Mouse (Mus musculus) midbrain, embryonic 16.5 days (tissue): Measurements from ENCODE around the gene Gpha2. TPM values are rescaled to one million over a fixed set of nuclear protein-coding genes. Genes with fewer than 3 reads are reported as not detected.

ENCODE experiments used
- ATAC-seq: fragments of 200-750 bp; cut with Nextera tagmentation; 2 replicates; pipeline ENCODE4 v1.8.0; 2017; ENCODE audit warnings: moderate TSS enrichment
- H3K27ac ChIP-seq: fragments of 300-500 bp; sonication (generic); 2 replicates; pipeline ENCODE4 v1.5.1; 2014; ENCODE audit warnings: mild to moderate bottlenecking, low read length, mixed read lengths
- H3K27me3 ChIP-seq: fragments of 300-500 bp; sonication (generic); 2 replicates; pipeline ENCODE4 v1.6.1; 2014; ENCODE audit warnings: low read depth, low read length, mixed read lengths; ENCODE audit not compliant: control insufficient read depth, insufficient read depth
- H3K36me3 ChIP-seq: fragments of 300-500 bp; sonication (generic); 2 replicates; pipeline ENCODE4 v1.6.1; 2014; ENCODE audit warnings: mild to moderate bottlenecking, low read length, moderate library complexity, mixed read lengths; ENCODE audit not compliant: control insufficient read depth, insufficient read depth
- H3K4me1 ChIP-seq: fragments of 300-500 bp; sonication (generic); 2 replicates; pipeline ENCODE4 v1.6.1; 2014; ENCODE audit warnings: mild to moderate bottlenecking, low read length, mixed read lengths; ENCODE audit not compliant: control insufficient read depth, insufficient read depth
- H3K4me2 ChIP-seq: fragments of 300-500 bp; sonication (generic); 2 replicates; pipeline ENCODE4 v1.6.1; 2014; ENCODE audit warnings: mild to moderate bottlenecking, low read length, mixed read lengths
- H3K4me3 ChIP-seq: fragments of 300-500 bp; sonication (generic); 2 replicates; pipeline ENCODE4 v1.5.1; 2014; ENCODE audit warnings: low read depth, mild to moderate bottlenecking, low read length, moderate library complexity, mixed read lengths
- H3K9ac ChIP-seq: fragments of 300-500 bp; sonication (generic); 2 replicates; pipeline ENCODE4 v1.6.1; 2014; ENCODE audit warnings: low read depth, low read length, mixed read lengths
- H3K9me3 ChIP-seq: fragments of 300-500 bp; sonication (generic); replicated peaks from 2 replicates; pipeline ENCODE4 v1.6.1; 2014; ENCODE audit warnings: mild to moderate bottlenecking, low read length, mixed read lengths; ENCODE audit not compliant: control insufficient read depth, poor library complexity, severe bottlenecking
- WGBS: fragments of 180-500 bp; shearing (Covaris S2); extraction: QIAGEN DNeasy Blood & Tissue Kit; methylation state at CpG from one replicate; pipeline ENCODE4 v1.1.7; 2014; 5-methylcytosine and 5-hydroxymethylcytosine counted together
- polyA plus RNA-seq: library from polyadenylated mRNA; unstranded; fragments of >200 nt; fragmentation: Nextera tagmentation; extraction: Ambion mirVana; gene quantifications from 2 replicates; pipeline ENCODE4 v1.2.1, GENCODE M21; 2015

Gene Gpha2
- polyA plus RNA-seq, 1 experiment from 2014 or later: not detected

GRCm38 (mm10) chr19:6236842-6237241, 10.7 kb downstream of the Gpha2 start:
- 73% methylated on average over 7 of the region's 7 CpGs for WGBS
- H3K9ac ChIP-seq: no peak overlapping the region
- H3K9me3 ChIP-seq: no peaks in the 10 kb centered on the region
- peaks cover 16% of the 10 kb centered on the region for H3K4me1 ChIP-seq
- no peak for ATAC-seq
- no peak overlapping the region for H3K4me3 ChIP-seq
- no peaks in the 10 kb centered on the region for H3K27me3 ChIP-seq
- peaks cover 7% of the 10 kb centered on the region; the same call in 1 of the 2 replicates for H3K36me3 ChIP-seq
- H3K4me2 ChIP-seq: no peak overlapping the region
- no peak overlapping the region for H3K27ac ChIP-seq

- no peak overlapping the region for H3K4me3 ChIP-seq
- H3K4me1 ChIP-seq: peaks cover 29% of the 10 kb centered on the region
- no peak overlapping the region for H3K4me2 ChIP-seq
- no peaks in the 10 kb centered on the region for H3K36me3 ChIP-seq
- no peak overlapping the region for H3K27ac ChIP-seq
- no peaks in the 10 kb centered on the region for H3K27me3 ChIP-seq
- ATAC-seq: no peak
- no peaks in the 10 kb centered on the region for H3K9me3 ChIP-seq
- no peak overlapping the region for H3K9ac ChIP-seq
Measured at GRCm38 (mm10) chr19:6238740-6239139, 12.6 kb downstream of the Gpha2 start.

GRCm38 (mm10) chr19:6240136-6240535, 14.0 kb downstream of the Gpha2 start:
- Histone ChIP-seq H3K27me3 (no peaks in the 10 kb centered on the region), H3K27ac (no peak overlapping the region), H3K36me3 (no peaks in the 10 kb centered on the region), H3K4me1 (peaks cover 17% of the 10 kb centered on the region), H3K9me3 (no peaks in the 10 kb centered on the region), H3K4me2 (no peak overlapping the region), H3K4me3 (no peak overlapping the region), H3K9ac (no peak overlapping the region)
- ATAC-seq: no peak
- WGBS: 73% methylated on average over 1 of the region's 1 CpGs

GRCm38 (mm10) chr19:6240725-6241124, 14.5 kb downstream of the Gpha2 start:
- Histone ChIP-seq H3K4me3 (no peak overlapping the region), H3K9ac (no peak overlapping the region), H3K9me3 (no peaks in the 10 kb centered on the region), H3K4me2 (peak overlapping the region; percentile 21; the same call in 1 of the 2 replicates), H3K36me3 (no peaks in the 10 kb centered on the region; the same call in 1 of the 2 replicates), H3K27me3 (no peaks in the 10 kb centered on the region), H3K27ac (no peak overlapping the region), H3K4me1 (peaks cover 17% of the 10 kb centered on the region)
- WGBS: 34% methylated on average over 5 of the region's 5 CpGs
- no peak for ATAC-seq

GRCm38 (mm10) chr19:6241274-6242107, 15.3 kb downstream of the Gpha2 start, which contains the start of gene Atg2a:
TSS of gene Atg2a (plus strand) at chr19:6241668.
- Histone ChIP-seq H3K4me3 (peak within 1 kb of the TSS; percentile 89), H3K9ac (peak within 1 kb of the TSS; percentile 95), H3K4me1 (peaks cover 14% of the 10 kb centered on the region), H3K36me3 (peaks cover 4% of the 10 kb centered on the region), H3K27ac (peak within 1 kb of the TSS; percentile 76), H3K27me3 (no peaks in the 10 kb centered on the region), H3K4me2 (peak within 1 kb of the TSS; percentile 98), H3K9me3 (no peaks in the 10 kb centered on the region)
- peak; percentile 94 for ATAC-seq
- under 1% methylated on average over 55 of the region's 55 CpGs for WGBS

- ATAC-seq: no peak
- 0% methylated on average over 4 of the region's 4 CpGs for WGBS
- Histone ChIP-seq H3K4me2 (peak overlapping the region; percentile 98), H3K4me1 (peaks cover 14% of the 10 kb centered on the region), H3K4me3 (peak overlapping the region; percentile 89), H3K36me3 (peaks cover 4% of the 10 kb centered on the region), H3K9ac (peak overlapping the region; percentile 95), H3K27ac (no peak overlapping the region), H3K9me3 (no peaks in the 10 kb centered on the region), H3K27me3 (no peaks in the 10 kb centered on the region)
Measured at GRCm38 (mm10) chr19:6242281-6242680, 16.1 kb downstream of the Gpha2 start.

GRCm38 (mm10) chr19:6243226-6243625, 17.0 kb downstream of the Gpha2 start:
- no peaks in the 10 kb centered on the region for H3K9me3 ChIP-seq
- H3K4me1 ChIP-seq: peaks cover 14% of the 10 kb centered on the region
- no peak overlapping the region for H3K4me2 ChIP-seq
- H3K27me3 ChIP-seq: no peaks in the 10 kb centered on the region
- H3K36me3 ChIP-seq: peaks cover 12% of the 10 kb centered on the region
- H3K27ac ChIP-seq: no peak overlapping the region
- no peak overlapping the region for H3K4me3 ChIP-seq
- H3K9ac ChIP-seq: no peak overlapping the region
- 86% methylated on average over 5 of the region's 5 CpGs for WGBS
- ATAC-seq: no peak

GRCm38 (mm10) chr19:6245806-6246205, 19.6 kb downstream of the Gpha2 start:
- 86% methylated on average over 1 of the region's 1 CpGs for WGBS
- no peak overlapping the region for H3K4me2 ChIP-seq
- H3K4me3 ChIP-seq: no peak overlapping the region
- peaks cover 15% of the 10 kb centered on the region for H3K36me3 ChIP-seq
- no peak for ATAC-seq
- H3K9me3 ChIP-seq: no peaks in the 10 kb centered on the region
- H3K27me3 ChIP-seq: no peaks in the 10 kb centered on the region
- peaks cover 14% of the 10 kb centered on the region for H3K4me1 ChIP-seq
- H3K27ac ChIP-seq: no peak overlapping the region
- no peak overlapping the region for H3K9ac ChIP-seq

GRCm38 (mm10) chr19:6247526-6248300, 21.5 kb downstream of the Gpha2 start:
- Histone ChIP-seq H3K9me3 (no peaks in the 10 kb centered on the region), H3K27ac (no peak overlapping the region), H3K27me3 (no peaks in the 10 kb centered on the region), H3K4me1 (peaks cover 8% of the 10 kb centered on the region), H3K4me3 (no peak overlapping the region), H3K9ac (no peak overlapping the region), H3K36me3 (peaks cover 27% of the 10 kb centered on the region), H3K4me2 (no peak overlapping the region)
- no peak for ATAC-seq
- 92% methylated on average over 29 of the region's 29 CpGs for WGBS
